ENCODE assay signal across 10 mouse cellular contexts in the genomic region with DNA sequence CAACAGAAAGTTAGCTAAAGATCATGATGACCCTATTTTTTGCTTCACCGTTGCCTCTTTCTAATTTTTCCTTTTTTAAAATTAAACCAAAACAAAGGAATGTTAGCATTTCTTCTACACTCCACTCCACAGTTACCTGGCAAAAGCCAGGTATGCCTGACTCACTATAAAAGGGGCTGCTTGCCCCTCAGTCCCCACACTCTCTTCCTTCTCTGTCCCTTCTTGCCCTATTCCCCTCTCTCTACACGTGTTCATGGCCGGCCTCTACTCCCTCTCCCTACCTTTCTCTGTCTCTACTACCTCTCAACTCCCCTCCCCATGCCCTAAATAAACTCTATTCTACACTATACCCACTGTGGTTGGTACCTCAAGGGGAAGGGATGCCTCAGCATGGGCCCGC. TPM values are rescaled to one million over a fixed set of nuclear protein-coding genes. Genes with fewer than 3 reads are reported as not detected.
DNase-seq lines count a peak whose midpoint lies in the region; ATAC-seq and TF ChIP-seq lines count a peak whose summit lies in the region.
"Had no signal": no experiment of that assay in that cellular context is flagged by ENCODE, and none has a peak within 500 bp of the region (broad histone marks: within the 10 kb centered on the region; RNA-seq: fewer than 3 reads in every experiment).

No protein-coding gene starts in this region.

- TF ChIP-seq CTCF in midbrain, postnatal 0 days (IDR thresholded peaks at IDR 0.05), result no peak

- peak overlapping the region; percentile 61; the same call in 1 of the 2 replicates for H3K9ac ChIP-seq in heart, embryonic 12.5 days
- H3K9ac ChIP-seq in midbrain, postnatal 0 days (replicated peaks; ENCODE audit: low read length, poor library complexity, severe bottlenecking), result no peak overlapping the region
- H3K9ac ChIP-seq in intestine, embryonic 16.5 days (ENCODE audit: low read depth, low read length), result peak overlapping the region; percentile 80; the same call in 1 of the 2 replicates
- no peak overlapping the region for H3K9ac ChIP-seq in stomach, embryonic 14.5 days (replicated peaks; ENCODE audit: low read depth, low read length)

- H3K9me3 ChIP-seq in heart, embryonic 12.5 days (replicated peaks), result no peaks in the 10 kb centered on the region
- no peaks in the 10 kb centered on the region for H3K9me3 ChIP-seq in midbrain, embryonic 10.5 days (replicated peaks)
- no peaks in the 10 kb centered on the region for H3K9me3 ChIP-seq in midbrain, postnatal 0 days (ENCODE audit: low read length)
- H3K9me3 ChIP-seq in intestine, embryonic 16.5 days (ENCODE audit: control insufficient read depth, low read length), result no peaks in the 10 kb centered on the region
- no peaks in the 10 kb centered on the region for H3K9me3 ChIP-seq in stomach, embryonic 14.5 days (ENCODE audit: control insufficient read depth, low read depth, low read length)

- peaks cover 7% of the 10 kb centered on the region; the same call in 1 of the 2 replicates for H3K36me3 ChIP-seq in heart, embryonic 12.5 days
- peaks cover 3% of the 10 kb centered on the region for H3K36me3 ChIP-seq in midbrain, embryonic 10.5 days
- no peaks in the 10 kb centered on the region for H3K36me3 ChIP-seq in midbrain, postnatal 0 days (ENCODE audit: insufficient read depth, low read length)
- H3K36me3 ChIP-seq in intestine, embryonic 16.5 days (ENCODE audit: control insufficient read depth, insufficient read depth, low read length), result no peaks in the 10 kb centered on the region
- peaks cover 2% of the 10 kb centered on the region; the same call in 1 of the 2 replicates for H3K36me3 ChIP-seq in stomach, embryonic 14.5 days (ENCODE audit: control insufficient read depth, insufficient read depth, low read length)

- no peak for ATAC-seq in heart, embryonic 12.5 days (ENCODE audit: insufficient number of reproducible peaks, low FRiP score)
- ATAC-seq in midbrain, postnatal 0 days (ENCODE audit: low FRiP score), result no peak
- ATAC-seq in intestine, embryonic 16.5 days, result no peak
- ATAC-seq in stomach, embryonic 14.5 days (ENCODE audit: insufficient number of reproducible peaks, insufficient read depth, low FRiP score, low read depth), result no peak
- no peak for ATAC-seq in monocyte, adult 5-6 weeks (replicated peaks; ENCODE audit: insufficient number of reproducible peaks, low FRiP score, low TSS enrichment, poor library complexity, severe bottlenecking)
- ATAC-seq: CD4-positive, CD25-positive, alpha-beta regulatory T cell, adult 4 months had no signal

- H3K4me1 ChIP-seq in heart, embryonic 12.5 days (replicated peaks), result peaks cover 20% of the 10 kb centered on the region
- H3K4me1 ChIP-seq in midbrain, embryonic 10.5 days, result peaks cover 42% of the 10 kb centered on the region
- H3K4me1 ChIP-seq in midbrain, postnatal 0 days (ENCODE audit: insufficient read depth, low read length), result peaks cover 6% of the 10 kb centered on the region; the same call in 1 of the 2 replicates
- H3K4me1 ChIP-seq in intestine, embryonic 16.5 days (ENCODE audit: control insufficient read depth, insufficient read depth, low read length), result peaks cover 25% of the 10 kb centered on the region
- H3K4me1 ChIP-seq in stomach, embryonic 14.5 days (ENCODE audit: control insufficient read depth, insufficient read depth, low read length), result peaks cover 3% of the 10 kb centered on the region; the same call in 1 of the 2 replicates

- no peaks in the 10 kb centered on the region for H3K27me3 ChIP-seq in heart, embryonic 12.5 days (replicated peaks)
- no peaks in the 10 kb centered on the region for H3K27me3 ChIP-seq in midbrain, embryonic 10.5 days (ENCODE audit: low read depth, poor library complexity, severe bottlenecking)
- no peaks in the 10 kb centered on the region for H3K27me3 ChIP-seq in midbrain, postnatal 0 days (ENCODE audit: insufficient read depth, low read length)
- no peaks in the 10 kb centered on the region for H3K27me3 ChIP-seq in intestine, embryonic 16.5 days (replicated peaks; ENCODE audit: control insufficient read depth, insufficient read depth, low read length)
- H3K27me3 ChIP-seq in stomach, embryonic 14.5 days (ENCODE audit: control insufficient read depth, insufficient read depth, low read length), result no peaks in the 10 kb centered on the region

- H3K4me3 ChIP-seq in heart, embryonic 12.5 days, result peak overlapping the region; percentile 62; the same call in 1 of the 2 replicates
- peak overlapping the region; percentile 82 for H3K4me3 ChIP-seq in midbrain, embryonic 10.5 days
- H3K4me3 ChIP-seq in midbrain, postnatal 0 days (ENCODE audit: low read depth, low read length), result no peak overlapping the region
- H3K4me3 ChIP-seq in intestine, embryonic 16.5 days (ENCODE audit: low read length), result peak overlapping the region; percentile 72
- H3K4me3 ChIP-seq in stomach, embryonic 14.5 days (ENCODE audit: low read depth, low read length), result no peak overlapping the region; the same call in 1 of the 2 replicates

- no peak overlapping the region for H3K27ac ChIP-seq in heart, embryonic 12.5 days (ENCODE audit: poor library complexity, severe bottlenecking)
- no peak overlapping the region for H3K27ac ChIP-seq in midbrain, embryonic 10.5 days (replicated peaks)
- no peak overlapping the region for H3K27ac ChIP-seq in midbrain, postnatal 0 days (ENCODE audit: low read depth, low read length)
- no peak overlapping the region for H3K27ac ChIP-seq in intestine, embryonic 16.5 days (ENCODE audit: low read length)
- no peak overlapping the region for H3K27ac ChIP-seq in stomach, embryonic 14.5 days (ENCODE audit: low read length)

- no peak for DNase-seq in heart, adult 9 months (ENCODE audit: low spot score in 2 of 2)
- no peak for DNase-seq in midbrain, embryonic 10.5 days (ENCODE audit: low spot score)
- DNase-seq in midbrain, postnatal 0 days (ENCODE audit: low spot score), result no peak
- no peak for DNase-seq in embryo, embryonic 11 days

- WGBS in heart, embryonic 12.5 days, result 57% methylated on average over 4 of the region's 4 CpGs
- 70% methylated on average over 4 of the region's 4 CpGs for WGBS in midbrain, embryonic 10.5 days
- WGBS in midbrain, postnatal 0 days, result 65% methylated on average over 4 of the region's 4 CpGs
- WGBS in intestine, embryonic 16.5 days, result 74% methylated on average over 4 of the region's 4 CpGs
- WGBS in stomach, embryonic 14.5 days, result 74% methylated on average over 4 of the region's 4 CpGs

- peak overlapping the region; percentile 88 for H3K4me2 ChIP-seq in heart, embryonic 12.5 days
- H3K4me2 ChIP-seq in midbrain, postnatal 0 days (ENCODE audit: low read depth, low read length, poor library complexity, severe bottlenecking), result no peak overlapping the region
- no peak overlapping the region; the same call in 1 of the 2 replicates for H3K4me2 ChIP-seq in intestine, embryonic 16.5 days (ENCODE audit: low read depth, low read length)
- H3K4me2 ChIP-seq in stomach, embryonic 14.5 days (replicated peaks; ENCODE audit: low read depth, low read length), result peak overlapping the region; percentile 84

RNA-seq across cellular contexts. Expression of gene Vrk3, which starts 1.1 kb away (rescaled TPM):
- 29.4 and 32.2 TPM in 2 replicates for polyA plus RNA-seq in heart, embryonic 12.5 days (2016; fragmentation: Nextera tagmentation; extraction: Ambion mirVana)
- polyA plus RNA-seq in midbrain, embryonic 10.5 days (2016; fragmentation: Nextera tagmentation; extraction: Ambion mirVana), result 44.7 and 49.5 TPM in 2 replicates
- total RNA-seq in midbrain, postnatal 0 days (2014; rRNA removed), result 22.8 and 23.3 TPM in 2 replicates
- 23.5 and 26.4 TPM in 2 replicates for polyA plus RNA-seq in midbrain, postnatal 0 days (2015; fragmentation: Nextera tagmentation; extraction: Ambion mirVana)
- polyA plus RNA-seq in intestine, embryonic 16.5 days (2015; fragmentation: Nextera tagmentation; extraction: Ambion mirVana), result 47.3 and 48.5 TPM in 2 replicates
- polyA plus RNA-seq in stomach, embryonic 14.5 days (2014; fragmentation: Nextera tagmentation; extraction: Ambion mirVana), result 32.9 and 34.7 TPM in 2 replicates
- total RNA-seq in monocyte, adult 5-6 weeks (2017), result 33.2 to 49.0 TPM (median 42.5 TPM) in 3 replicates

RNA-seq across cellular contexts. Expression of gene Zfp473, which starts 3.7 kb away (rescaled TPM):
- 0.78 and 0.98 TPM in 2 replicates for polyA plus RNA-seq in heart, embryonic 12.5 days (2016; fragmentation: Nextera tagmentation; extraction: Ambion mirVana)
- 3.2 and 3.6 TPM in 2 replicates for polyA plus RNA-seq in midbrain, embryonic 10.5 days (2016; fragmentation: Nextera tagmentation; extraction: Ambion mirVana)
- 1.1 TPM in 2 replicates for total RNA-seq in midbrain, postnatal 0 days (2014; rRNA removed)
- 0.48 and 0.51 TPM in 2 replicates for polyA plus RNA-seq in midbrain, postnatal 0 days (2015; fragmentation: Nextera tagmentation; extraction: Ambion mirVana)
- 1.8 and 2.0 TPM in 2 replicates for polyA plus RNA-seq in intestine, embryonic 16.5 days (2015; fragmentation: Nextera tagmentation; extraction: Ambion mirVana)
- polyA plus RNA-seq in stomach, embryonic 14.5 days (2014; fragmentation: Nextera tagmentation; extraction: Ambion mirVana), result 1.9 and 3.0 TPM in 2 replicates
- 0.75 to 2.0 TPM (median 1.0 TPM) in 3 replicates for total RNA-seq in monocyte, adult 5-6 weeks (2017)

RNA-seq across cellular contexts. Expression of gene Izumo2, which starts 38.6 kb away (rescaled TPM):
- polyA plus RNA-seq in heart, embryonic 12.5 days (2016; fragmentation: Nextera tagmentation; extraction: Ambion mirVana), result not detected in 2 replicates
- not detected in 2 replicates for polyA plus RNA-seq in midbrain, embryonic 10.5 days (2016; fragmentation: Nextera tagmentation; extraction: Ambion mirVana)
- not detected in 2 replicates for total RNA-seq in midbrain, postnatal 0 days (2014; rRNA removed)
- not detected in 2 replicates for polyA plus RNA-seq in midbrain, postnatal 0 days (2015; fragmentation: Nextera tagmentation; extraction: Ambion mirVana)
- polyA plus RNA-seq in intestine, embryonic 16.5 days (2015; fragmentation: Nextera tagmentation; extraction: Ambion mirVana), result not detected in 2 replicates
- not detected in 2 replicates for polyA plus RNA-seq in stomach, embryonic 14.5 days (2014; fragmentation: Nextera tagmentation; extraction: Ambion mirVana)
- total RNA-seq in monocyte, adult 5-6 weeks (2017), result not detected in 3 replicates
- total RNA-seq: left cerebral cortex, postnatal 25 days had no signal
- polyA plus RNA-seq: CD4-positive, CD25-positive, alpha-beta regulatory T cell, adult 4 months had no signal

Comparison
In these comparisons a context has a peak if more than half of its experiments do, and no peak if none do; other contexts are left out.
1. H3K4me3 ChIP-seq: peak in heart, embryonic 12.5 days (single experiment), midbrain, embryonic 10.5 days (single experiment) and intestine, embryonic 16.5 days (single experiment); none in midbrain, postnatal 0 days (single experiment) and stomach, embryonic 14.5 days (single experiment).
2. H3K4me2 ChIP-seq: peak in heart, embryonic 12.5 days (single experiment) and stomach, embryonic 14.5 days (single experiment); none in midbrain, postnatal 0 days (single experiment) and intestine, embryonic 16.5 days (single experiment).
3. H3K9ac ChIP-seq: peak in heart, embryonic 12.5 days (single experiment) and intestine, embryonic 16.5 days (single experiment); none in midbrain, postnatal 0 days (single experiment) and stomach, embryonic 14.5 days (single experiment).